Mouse (Mus musculus) limb, embryonic 15.5 days (tissue): ENCODE data around the gene Snx9. TPM values are rescaled to one million over a fixed set of nuclear protein-coding genes. Genes with fewer than 3 reads are reported as not detected.
A peak's percentile ranks its signal among the peaks of the same experiment; 100 is the strongest.

Source experiments
- ATAC-seq: fragments of 200-750 bp; cut with Nextera tagmentation; 2 replicates; pipeline ENCODE4 v1.8.0; 2017; ENCODE audit warnings: low read depth, moderate TSS enrichment; ENCODE audit not compliant: insufficient number of reproducible peaks, low FRiP score, low TSS enrichment
- H3K27ac ChIP-seq: fragments of 300-500 bp; sonication (generic); 2 replicates; pipeline ENCODE4 v1.5.1; 2015; ENCODE audit warnings: moderate library complexity, mild to moderate bottlenecking, inconsistent platforms
- H3K27me3 ChIP-seq: fragments of 300-500 bp; sonication (generic); 2 replicates; pipeline ENCODE4 v1.6.1; 2015; ENCODE audit warnings: inconsistent platforms
- H3K36me3 ChIP-seq: fragments of 300-500 bp; sonication (generic); 2 replicates; pipeline ENCODE4 v1.6.1; 2015; ENCODE audit warnings: inconsistent platforms
- H3K4me1 ChIP-seq: fragments of 300-500 bp; sonication (generic); 2 replicates; pipeline ENCODE4 v1.6.1; 2015; ENCODE audit warnings: inconsistent platforms
- H3K4me2 ChIP-seq: fragments of 300-500 bp; sonication (generic); 2 replicates; pipeline ENCODE4 v1.6.1; 2015; ENCODE audit warnings: mild to moderate bottlenecking, inconsistent platforms
- H3K4me3 ChIP-seq: fragments of 300-500 bp; sonication (generic); 2 replicates; pipeline ENCODE4 v1.5.1; 2015; ENCODE audit warnings: mild to moderate bottlenecking, inconsistent platforms
- H3K9ac ChIP-seq: fragments of 300-500 bp; sonication (generic); 2 replicates; pipeline ENCODE4 v1.6.1; 2015; ENCODE audit warnings: inconsistent platforms
- H3K9me3 ChIP-seq: fragments of 300-500 bp; sonication (generic); 2 replicates; pipeline ENCODE4 v1.6.1; 2016; ENCODE audit warnings: inconsistent platforms
- WGBS: fragments of 180-500 bp; shearing (Covaris S2); methylation state at CpG from one replicate; pipeline ENCODE4 v1.1.7; 2015; 5-methylcytosine and 5-hydroxymethylcytosine counted together
- polyA plus RNA-seq: library from polyadenylated mRNA; unstranded; fragments of >200 nt; fragmentation: Nextera tagmentation; extraction: Ambion mirVana; gene quantifications from 2 replicates; pipeline ENCODE4 v1.2.1, GENCODE M21; 2015

Snx9 gene
- polyA plus RNA-seq, 1 experiment from 2014 or later = 34.9 TPM

DNA sequence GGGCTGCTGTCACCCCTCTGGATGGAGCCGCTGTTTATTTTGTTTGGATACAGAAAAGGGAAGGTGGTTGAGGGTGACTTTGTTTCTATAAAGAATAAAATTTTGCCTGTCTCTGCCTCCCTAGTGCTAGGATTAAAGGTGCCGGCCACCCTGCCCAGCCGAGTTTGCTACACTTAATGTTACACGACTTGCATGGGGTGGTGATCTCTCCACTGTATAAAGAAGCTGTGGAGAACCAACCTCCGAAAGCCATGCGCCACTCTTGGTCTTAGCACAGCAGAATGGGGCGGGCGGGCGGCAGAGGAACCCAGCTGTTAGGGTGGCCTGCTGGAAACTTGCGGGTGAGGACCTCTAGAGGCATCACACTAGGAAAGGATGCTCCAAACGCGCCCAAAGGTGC, 98.7 kb downstream of the Snx9 start:
- Histone ChIP-seq H3K4me3 (no peak overlapping the region), H3K27me3 (peaks cover 5% of the 10 kb centered on the region; the same call in 1 of the 2 replicates), H3K9me3 (no peaks in the 10 kb centered on the region), H3K36me3 (no peaks in the 10 kb centered on the region), H3K4me2 (no peak overlapping the region), H3K27ac (no peak overlapping the region), H3K9ac (no peak overlapping the region), H3K4me1 (peaks cover 19% of the 10 kb centered on the region)
- no peak for ATAC-seq
- WGBS = 65% methylated on average over 12 of the region's 12 CpGs

DNA sequence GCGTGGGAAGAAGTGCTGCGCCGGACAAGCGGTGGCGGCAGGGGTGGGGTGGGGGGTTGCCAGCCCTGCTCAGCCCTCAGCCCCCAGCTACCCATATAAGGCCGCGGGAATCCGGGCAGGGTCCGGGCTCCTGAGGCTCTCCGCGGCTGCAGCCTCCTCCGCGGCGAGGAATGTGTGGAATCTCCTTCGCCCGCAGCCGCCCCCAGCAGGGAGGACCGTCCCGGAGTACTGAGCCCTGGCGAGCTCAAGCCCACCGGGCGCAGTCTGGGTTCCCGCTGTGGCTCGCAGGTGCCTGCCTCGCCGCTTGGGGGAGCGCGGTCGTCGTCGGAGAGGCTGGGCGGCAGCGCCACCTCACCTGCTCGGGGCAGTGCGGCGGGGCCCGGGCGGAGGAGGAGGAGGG, 99.7 kb downstream of the Snx9 start:
- H3K4me3 ChIP-seq = peak overlapping the region; percentile 68
- no peaks in the 10 kb centered on the region for H3K9me3 ChIP-seq
- H3K36me3 ChIP-seq = no peaks in the 10 kb centered on the region
- ATAC-seq = peak; percentile 81
- H3K9ac ChIP-seq = 0 out of 2 replicates have a peak overlapping the region, but pooled peaks have one; percentile 20
- H3K4me1 ChIP-seq = peaks cover 12% of the 10 kb centered on the region
- H3K27me3 ChIP-seq = peaks cover 5% of the 10 kb centered on the region; the same call in 1 of the 2 replicates
- H3K27ac ChIP-seq = 0 out of 2 replicates have a peak overlapping the region, but pooled peaks have one; percentile 47
- H3K4me2 ChIP-seq = peak overlapping the region; percentile 76
- under 1% methylated on average over 33 of the region's 38 CpGs for WGBS

DNA sequence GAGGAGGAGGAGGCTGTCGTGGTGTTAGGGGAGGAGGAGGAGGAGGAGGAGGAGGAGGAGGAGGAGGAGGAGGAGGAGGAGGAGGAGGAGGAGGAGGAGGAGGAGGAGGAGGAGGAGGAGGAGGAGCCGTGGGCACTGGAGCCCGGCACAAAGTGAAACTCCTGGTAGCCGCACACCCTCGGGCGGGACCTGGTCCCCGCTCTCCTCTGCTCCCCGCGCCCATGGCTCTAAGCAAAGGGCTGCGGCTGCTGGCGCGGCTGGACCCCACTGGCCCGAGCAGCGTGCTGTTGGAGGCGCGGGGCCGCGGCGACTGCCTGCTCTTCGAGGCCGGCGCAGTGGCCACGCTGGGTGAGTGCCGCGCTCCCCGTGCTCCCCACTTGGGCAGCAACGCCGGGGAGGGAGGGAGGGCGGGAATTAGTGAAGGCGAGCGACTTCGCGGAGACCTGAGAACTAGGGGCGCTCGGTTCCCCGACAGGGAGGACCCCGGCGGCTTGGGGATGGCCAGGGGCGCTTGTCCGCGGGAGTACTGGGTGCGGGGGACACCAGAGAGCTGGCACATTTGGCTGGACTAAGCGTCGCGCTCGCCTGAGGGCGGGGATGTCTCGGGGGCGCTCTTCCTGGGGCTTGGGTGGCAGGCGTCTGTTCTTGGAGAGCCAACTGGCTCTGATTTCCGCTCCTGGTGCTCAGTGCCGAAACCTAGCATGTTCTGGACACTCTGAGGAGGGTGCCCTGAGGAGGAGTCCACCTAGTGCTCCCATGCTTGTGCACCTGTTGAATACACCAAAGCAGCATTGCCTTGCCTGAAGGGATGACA, 100.3 kb downstream of the Snx9 start, which contains the start of gene Synj2:
Gene Synj2 (plus strand): TSS at position 51 of the 814 bp plus-strand sequence.
- Histone ChIP-seq H3K9ac (peak within 1 kb of the TSS; percentile 64), H3K27me3 (peaks cover 5% of the 10 kb centered on the region; the same call in 1 of the 2 replicates), H3K4me1 (peaks cover 12% of the 10 kb centered on the region), H3K36me3 (no peaks in the 10 kb centered on the region), H3K9me3 (no peaks in the 10 kb centered on the region), H3K4me2 (peak within 1 kb of the TSS; percentile 76), H3K27ac (0 out of 2 replicates have a peak within 1 kb of the TSS, but pooled peaks have one; percentile 47), H3K4me3 (peak within 1 kb of the TSS; percentile 68)
- no peak for ATAC-seq
- WGBS = 1% methylated on average over 48 of the region's 52 CpGs

GRCm38 (mm10) chr17:5942156-5942555, 101.0 kb downstream of the Snx9 start:
- H3K4me2 ChIP-seq = peak overlapping the region; percentile 76
- no peak overlapping the region for H3K9ac ChIP-seq

GRCm38 (mm10) chr17:5943053-5943452, 101.9 kb downstream of the Snx9 start:
- no peak for ATAC-seq
- no peak overlapping the region for H3K4me3 ChIP-seq
- H3K27me3 ChIP-seq = peaks cover 5% of the 10 kb centered on the region; the same call in 1 of the 2 replicates
- no peak overlapping the region for H3K27ac ChIP-seq
- no peak overlapping the region for H3K4me2 ChIP-seq
- WGBS = 67% methylated on average over 1 of the region's 1 CpGs
- H3K4me1 ChIP-seq = peaks cover 12% of the 10 kb centered on the region
- no peaks in the 10 kb centered on the region for H3K9me3 ChIP-seq
- H3K9ac ChIP-seq = no peak overlapping the region
- no peaks in the 10 kb centered on the region for H3K36me3 ChIP-seq

More at GRCm38 (mm10) chr17:5942156-5942555, 101.0 kb downstream of the Snx9 start:
- 73% methylated on average over 3 of the region's 3 CpGs for WGBS
- H3K27me3 ChIP-seq = peaks cover 5% of the 10 kb centered on the region; the same call in 1 of the 2 replicates
- no peak for ATAC-seq
- peaks cover 12% of the 10 kb centered on the region for H3K4me1 ChIP-seq
- H3K27ac ChIP-seq = no peak overlapping the region
- H3K4me3 ChIP-seq = peak overlapping the region; percentile 68
- H3K9me3 ChIP-seq = no peaks in the 10 kb centered on the region
- H3K36me3 ChIP-seq = no peaks in the 10 kb centered on the region

- no peaks in the 10 kb centered on the region for H3K27me3 ChIP-seq
- H3K36me3 ChIP-seq = no peaks in the 10 kb centered on the region
- no peak for ATAC-seq
- no peaks in the 10 kb centered on the region for H3K4me1 ChIP-seq
- H3K27ac ChIP-seq = no peak overlapping the region
- WGBS = 72% methylated on average over 3 of the region's 3 CpGs
- no peak overlapping the region for H3K4me3 ChIP-seq
- no peak overlapping the region for H3K9ac ChIP-seq
- no peak overlapping the region for H3K4me2 ChIP-seq
- no peaks in the 10 kb centered on the region for H3K9me3 ChIP-seq
Measured at GRCm38 (mm10) chr17:5947039-5947438, 105.9 kb downstream of the Snx9 start.

- no peaks in the 10 kb centered on the region for H3K9me3 ChIP-seq
- 74% methylated on average over 4 of the region's 4 CpGs for WGBS
- H3K4me2 ChIP-seq = no peak overlapping the region
- no peaks in the 10 kb centered on the region for H3K4me1 ChIP-seq
- no peak for ATAC-seq
- H3K27ac ChIP-seq = no peak overlapping the region
- H3K4me3 ChIP-seq = no peak overlapping the region
- H3K36me3 ChIP-seq = no peaks in the 10 kb centered on the region
- H3K27me3 ChIP-seq = no peaks in the 10 kb centered on the region
- H3K9ac ChIP-seq = no peak overlapping the region
Measured at GRCm38 (mm10) chr17:5952455-5952854, 111.3 kb downstream of the Snx9 start.

- Histone ChIP-seq H3K9ac (no peak overlapping the region), H3K27me3 (no peaks in the 10 kb centered on the region), H3K36me3 (no peaks in the 10 kb centered on the region), H3K4me3 (no peak overlapping the region), H3K4me2 (no peak overlapping the region), H3K27ac (no peak overlapping the region; the same call in 1 of the 2 replicates), H3K4me1 (peaks cover 15% of the 10 kb centered on the region), H3K9me3 (no peaks in the 10 kb centered on the region)
- no peak for ATAC-seq
- 66% methylated on average over 2 of the region's 2 CpGs for WGBS
Measured at GRCm38 (mm10) chr17:5956350-5957000, 115.3 kb downstream of the Snx9 start.

DNA sequence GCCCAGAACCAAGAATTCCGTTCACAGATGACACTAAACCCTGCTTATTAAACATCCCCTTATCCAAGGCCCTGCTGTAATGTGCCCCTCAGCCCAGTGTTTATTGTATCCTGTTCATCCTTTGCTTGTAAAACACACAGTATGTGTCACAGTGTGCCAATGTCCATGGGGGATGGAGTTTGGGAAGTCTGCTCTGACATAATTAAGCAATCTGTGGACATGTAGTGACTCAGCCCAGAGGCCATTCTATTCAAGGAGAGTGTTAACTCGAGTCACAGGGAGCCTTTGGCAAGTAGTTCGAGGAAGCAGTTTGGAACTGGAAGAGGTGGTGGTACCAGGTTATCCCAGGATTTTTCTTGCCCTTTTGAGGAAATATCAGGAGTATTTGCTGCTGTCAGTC, 116.0 kb downstream of the Snx9 start:
- H3K4me2 ChIP-seq = no peak overlapping the region
- H3K9me3 ChIP-seq = no peaks in the 10 kb centered on the region
- no peak overlapping the region; the same call in 1 of the 2 replicates for H3K27ac ChIP-seq
- no peaks in the 10 kb centered on the region for H3K36me3 ChIP-seq
- no peak for ATAC-seq
- H3K4me3 ChIP-seq = no peak overlapping the region
- WGBS = 57% methylated on average over 3 of the region's 3 CpGs
- H3K9ac ChIP-seq = no peak overlapping the region
- peaks cover 15% of the 10 kb centered on the region for H3K4me1 ChIP-seq
- H3K27me3 ChIP-seq = no peaks in the 10 kb centered on the region

- Histone ChIP-seq H3K4me3 (no peak overlapping the region), H3K27me3 (no peaks in the 10 kb centered on the region), H3K4me2 (no peak overlapping the region), H3K9me3 (no peaks in the 10 kb centered on the region), H3K27ac (no peak overlapping the region), H3K9ac (no peak overlapping the region), H3K4me1 (peaks cover 15% of the 10 kb centered on the region), H3K36me3 (no peaks in the 10 kb centered on the region)
- 89% methylated on average over 5 of the region's 5 CpGs for WGBS
- no peak for ATAC-seq
Measured at GRCm38 (mm10) chr17:5958229-5958628, 117.1 kb downstream of the Snx9 start.

- H3K9ac ChIP-seq = 0 out of 2 replicates have a peak overlapping the region, but pooled peaks have one; percentile 8
- H3K27ac ChIP-seq = peak overlapping the region; percentile 76; the same call in 1 of the 2 replicates
- H3K4me3 ChIP-seq = no peak overlapping the region
- no peak overlapping the region for H3K4me2 ChIP-seq
- H3K36me3 ChIP-seq = no peaks in the 10 kb centered on the region
- 71% methylated on average over 10 of the region's 10 CpGs for WGBS
- peaks cover 15% of the 10 kb centered on the region for H3K4me1 ChIP-seq
- H3K27me3 ChIP-seq = no peaks in the 10 kb centered on the region
- ATAC-seq = no peak
- no peaks in the 10 kb centered on the region for H3K9me3 ChIP-seq
Measured at GRCm38 (mm10) chr17:5958636-5959035, 117.5 kb downstream of the Snx9 start.

DNA sequence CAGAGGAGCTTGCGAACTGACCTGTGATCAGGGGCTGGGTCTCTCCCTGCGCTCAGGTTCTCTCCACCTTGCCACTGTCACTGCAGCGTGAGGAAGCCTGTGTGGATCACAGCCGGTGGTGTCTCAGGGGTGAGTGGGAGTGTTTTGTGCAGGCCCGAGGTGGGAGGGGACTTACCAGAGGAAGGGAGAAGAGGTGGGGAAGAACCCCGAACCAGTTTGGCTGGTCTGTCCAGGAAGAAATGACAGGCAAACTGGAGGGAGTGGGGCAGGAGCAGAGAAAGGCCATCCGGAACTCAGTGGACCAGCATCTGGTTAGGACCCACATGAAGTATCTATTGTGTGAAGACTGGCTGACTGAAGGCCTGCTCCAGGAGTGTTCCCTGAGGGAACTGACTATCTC, 118.0 kb downstream of the Snx9 start:
- 0 out of 2 replicates have a peak overlapping the region, but pooled peaks have one; percentile 8 for H3K9ac ChIP-seq

More for the DNA sequence above, 118.0 kb downstream of the Snx9 start:
- Histone ChIP-seq H3K9me3 (no peaks in the 10 kb centered on the region), H3K4me2 (no peak overlapping the region), H3K4me3 (no peak overlapping the region), H3K27me3 (no peaks in the 10 kb centered on the region), H3K4me1 (peaks cover 15% of the 10 kb centered on the region), H3K27ac (peak overlapping the region; percentile 76), H3K36me3 (no peaks in the 10 kb centered on the region)
- no peak for ATAC-seq
- WGBS = 57% methylated on average over 7 of the region's 7 CpGs
